Mouse (Mus musculus) regulatory T cell (primary cell): ENCODE measurements around the gene Mme.

Experiments used
- in situ Hi-C: fragments of 300-600 bp; cut with MboI, MseI; formaldehyde crosslinking; loops from one replicate; pipeline ENCODE4 v1.15.1; 2025; ENCODE audit warnings: high pct_unique_total_duplicates

Mme gene

GRCm38 (mm10) chr3:63350704-63351103, 109.4 kb downstream of the Mme start:
- in situ Hi-C loops = no loop called here

- in situ Hi-C loops = no loop called here
Observed at GRCm38 (mm10) chr3:63351680-63352260, 110.4 kb downstream of the Mme start.

- in situ Hi-C loops = no loop called here
Observed at GRCm38 (mm10) chr3:63359512-63359911, 118.2 kb downstream of the Mme start.

GRCm38 (mm10) chr3:63384989-63385388, 143.7 kb downstream of the Mme start:
- in situ Hi-C loops = no loop called here

- in situ Hi-C loops = no loop called here
Observed at GRCm38 (mm10) chr3:63390774-63391173, 149.4 kb downstream of the Mme start.

- in situ Hi-C loops = no loop called here
Observed at GRCm38 (mm10) chr3:63391348-63391747, 150.0 kb downstream of the Mme start.

- in situ Hi-C loops = no loop called here
Observed at GRCm38 (mm10) chr3:63394424-63394941, 153.1 kb downstream of the Mme start.

- in situ Hi-C loops = no loop called here
Observed at GRCm38 (mm10) chr3:63398171-63398570, 156.8 kb downstream of the Mme start.

DNA sequence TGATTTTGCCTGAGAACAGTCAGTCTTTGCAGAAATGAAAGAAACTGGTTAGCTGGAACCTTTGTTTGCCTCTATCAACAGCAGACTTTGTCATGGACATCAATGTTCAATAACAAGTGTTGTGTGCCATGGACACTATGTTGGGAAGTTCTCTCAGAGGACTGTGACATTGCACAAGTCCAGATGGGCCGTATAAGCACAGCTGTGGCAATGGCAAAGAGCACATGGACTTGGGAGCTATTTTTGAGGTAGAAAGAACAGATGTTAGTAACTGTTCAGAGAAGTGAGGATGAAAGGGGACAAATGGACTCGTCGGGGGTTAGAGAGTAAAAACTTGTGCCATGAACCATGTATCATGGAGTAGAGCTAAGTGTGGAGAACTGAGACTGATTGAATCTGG, 165.1 kb downstream of the Mme start:
- in situ Hi-C loops = no loop called here

DNA sequence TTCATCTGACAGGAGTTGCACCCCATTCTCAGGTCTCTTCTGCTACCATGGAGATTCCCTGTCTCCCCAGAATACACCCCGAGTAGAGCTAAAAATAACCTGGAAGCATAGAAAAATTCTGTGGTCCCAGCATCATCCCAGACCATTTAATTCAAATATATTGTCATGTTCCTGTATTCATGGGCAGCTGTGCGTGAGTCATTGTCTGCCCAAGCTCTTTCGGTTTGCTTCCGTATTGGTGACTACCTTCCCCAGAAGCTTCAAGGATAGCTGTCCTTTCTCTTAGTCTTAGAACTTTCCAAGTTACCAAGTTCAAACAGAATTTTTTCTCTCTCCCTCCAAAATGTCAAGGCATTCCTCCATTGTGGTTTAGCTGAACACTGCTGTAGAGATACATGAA, 169.7 kb downstream of the Mme start:
- in situ Hi-C loops = no loop called here

GRCm38 (mm10) chr3:63412220-63412937, 171.0 kb downstream of the Mme start:
- in situ Hi-C loops = no loop called here

DNA sequence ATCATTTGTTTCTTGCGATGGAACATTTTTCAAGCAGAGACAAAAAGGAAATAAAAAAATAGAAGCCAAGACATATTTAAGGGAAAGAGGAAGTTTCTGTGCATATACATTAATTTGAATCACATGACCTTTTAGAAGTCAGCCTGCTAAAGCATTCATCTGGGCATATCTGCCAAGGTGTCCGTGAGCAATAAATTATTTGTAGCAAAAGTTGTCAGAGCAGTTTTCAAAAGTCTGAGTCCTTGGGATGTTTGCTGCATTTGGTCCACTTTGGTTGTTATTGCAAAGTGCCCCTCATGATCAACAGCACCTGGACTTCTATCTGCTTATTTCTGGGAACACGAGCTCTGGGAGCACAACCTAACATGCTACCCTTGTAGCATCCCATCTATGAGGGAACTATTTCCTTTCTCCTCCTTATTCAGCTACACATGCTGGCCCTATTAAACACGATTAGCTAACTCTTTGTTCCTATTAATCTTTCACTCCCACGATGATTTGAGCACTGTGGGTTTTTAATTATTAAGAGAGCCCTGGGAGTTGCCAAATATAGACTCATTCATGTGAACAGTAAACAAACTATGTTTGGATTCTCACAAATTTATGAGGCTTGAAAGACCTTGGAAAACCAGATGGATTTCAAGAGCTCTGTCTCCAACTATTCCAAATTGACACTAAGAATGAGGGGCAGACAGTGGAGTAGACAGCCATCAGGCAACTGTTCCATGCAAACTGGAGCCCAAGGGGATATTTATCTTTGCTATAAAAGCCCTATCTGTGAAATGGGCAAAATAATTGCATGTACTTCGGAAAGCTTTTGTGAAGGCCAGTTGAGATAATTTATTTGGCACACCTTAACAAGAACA, 171.9 kb downstream of the Mme start:
- in situ Hi-C loops = no loop called here

DNA sequence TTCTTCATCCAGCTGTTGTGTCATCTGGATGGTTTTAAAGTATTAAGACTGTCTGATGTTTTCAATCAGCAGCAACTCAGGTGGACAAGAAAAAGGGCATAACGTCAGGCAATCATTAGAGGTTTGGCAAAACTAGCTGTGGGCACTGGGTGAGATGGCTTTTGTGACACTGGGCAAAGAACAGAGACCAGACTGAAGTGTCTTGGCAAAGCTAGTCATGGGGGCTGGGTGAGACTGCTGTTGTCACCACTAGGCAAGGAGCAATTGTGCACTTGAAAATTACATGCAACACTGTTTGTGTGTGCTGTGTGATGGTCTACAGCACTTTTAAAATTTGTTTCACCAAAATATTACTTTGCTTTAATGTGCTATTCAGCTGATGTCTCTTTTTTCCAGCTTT, 175.9 kb downstream of the Mme start:
- in situ Hi-C loops = no loop called here

DNA sequence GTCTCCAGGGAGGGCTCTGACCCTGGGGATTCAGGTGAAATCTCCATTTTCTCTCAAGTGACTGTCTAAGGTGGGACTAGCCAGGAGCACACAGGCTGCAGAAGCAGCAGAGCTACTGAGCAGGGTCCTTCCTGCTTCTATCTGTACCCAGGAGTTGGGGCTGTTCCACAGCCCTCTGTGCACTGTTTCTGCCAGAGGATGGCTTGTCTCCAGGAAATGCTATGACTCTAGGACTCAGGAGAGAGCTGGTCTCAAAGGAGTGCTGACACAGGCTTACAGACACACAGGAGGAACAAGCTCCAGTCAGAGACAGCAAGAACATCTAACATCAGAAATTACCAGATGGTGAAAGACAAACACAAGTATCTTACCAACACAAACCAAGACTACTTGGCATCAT, 176.4 kb downstream of the Mme start:
- in situ Hi-C loops = no loop called here

GRCm38 (mm10) chr3:63423552-63423951, 182.2 kb downstream of the Mme start:
- in situ Hi-C loops = no loop called here
